In genomic region chr6:88843241-88843640, GRCm38 (mm10) we compare ENCODE assay signal across 8 mouse cellular contexts. TPM values are rescaled to one million over a fixed set of nuclear protein-coding genes. Genes with fewer than 3 reads are reported as not detected.
DNase-seq lines count a peak whose midpoint lies in the region; ATAC-seq lines count a peak whose summit lies in the region.

No protein-coding gene starts in this region.

- no peak for ATAC-seq in kidney, embryonic 14.5 days (ENCODE audit: low FRiP score, low TSS enrichment)
- ATAC-seq in embryonic facial prominence, embryonic 12.5 days (ENCODE audit: insufficient number of reproducible peaks, insufficient read depth, low FRiP score, low TSS enrichment), result no peak
- no peak for ATAC-seq in hindbrain, embryonic 15.5 days (ENCODE audit: low FRiP score, low read depth)
- no peak for ATAC-seq in midbrain, embryonic 15.5 days (replicated peaks)

- peak overlapping the region; percentile 81 for H3K4me3 ChIP-seq in kidney, embryonic 14.5 days (ENCODE audit: low read length)
- H3K4me3 ChIP-seq in embryonic facial prominence, embryonic 12.5 days, result peak overlapping the region; percentile 88
- peak overlapping the region; percentile 84 for H3K4me3 ChIP-seq in hindbrain, embryonic 15.5 days
- H3K4me3 ChIP-seq in midbrain, embryonic 15.5 days, result no peak overlapping the region

- H3K27ac ChIP-seq in kidney, embryonic 14.5 days (ENCODE audit: low read depth, low read length), result no peak overlapping the region
- 0 out of 2 replicates have a peak overlapping the region, but pooled peaks have one; percentile 80 for H3K27ac ChIP-seq in embryonic facial prominence, embryonic 12.5 days
- peak overlapping the region; percentile 86; the same call in 1 of the 2 replicates for H3K27ac ChIP-seq in hindbrain, embryonic 15.5 days (replicated peaks)
- H3K27ac ChIP-seq in midbrain, embryonic 15.5 days, result peak overlapping the region; percentile 85

- no peaks in the 10 kb centered on the region for H3K9me3 ChIP-seq in kidney, embryonic 14.5 days (ENCODE audit: control insufficient read depth, low read length)
- H3K9me3 ChIP-seq in embryonic facial prominence, embryonic 12.5 days, result no peaks in the 10 kb centered on the region
- no peaks in the 10 kb centered on the region for H3K9me3 ChIP-seq in hindbrain, embryonic 15.5 days
- no peaks in the 10 kb centered on the region for H3K9me3 ChIP-seq in midbrain, embryonic 15.5 days

- H3K4me1 ChIP-seq in kidney, embryonic 14.5 days (ENCODE audit: control insufficient read depth, insufficient read depth, low read length), result peaks cover 13% of the 10 kb centered on the region
- peaks cover 16% of the 10 kb centered on the region for H3K4me1 ChIP-seq in embryonic facial prominence, embryonic 12.5 days
- H3K4me1 ChIP-seq in hindbrain, embryonic 15.5 days (replicated peaks), result peaks cover 27% of the 10 kb centered on the region
- H3K4me1 ChIP-seq in midbrain, embryonic 15.5 days, result peaks cover 24% of the 10 kb centered on the region

- H3K9ac ChIP-seq in kidney, embryonic 14.5 days (ENCODE audit: low read depth, low read length), result peak overlapping the region; percentile 78
- peak overlapping the region; percentile 72 for H3K9ac ChIP-seq in embryonic facial prominence, embryonic 12.5 days
- H3K9ac ChIP-seq in hindbrain, embryonic 15.5 days, result no peak overlapping the region
- no peak overlapping the region for H3K9ac ChIP-seq in midbrain, embryonic 15.5 days

- no peaks in the 10 kb centered on the region for H3K27me3 ChIP-seq in kidney, embryonic 14.5 days (ENCODE audit: control insufficient read depth, insufficient read depth, low read length)
- H3K27me3 ChIP-seq in embryonic facial prominence, embryonic 12.5 days, result no peaks in the 10 kb centered on the region
- no peaks in the 10 kb centered on the region for H3K27me3 ChIP-seq in hindbrain, embryonic 15.5 days
- H3K27me3 ChIP-seq in midbrain, embryonic 15.5 days (replicated peaks), result no peaks in the 10 kb centered on the region

- peaks cover 8% of the 10 kb centered on the region for H3K36me3 ChIP-seq in kidney, embryonic 14.5 days (ENCODE audit: control insufficient read depth, insufficient read depth, low read length)
- H3K36me3 ChIP-seq in embryonic facial prominence, embryonic 12.5 days, result peaks cover 17% of the 10 kb centered on the region
- H3K36me3 ChIP-seq in hindbrain, embryonic 15.5 days, result peaks cover 20% of the 10 kb centered on the region
- H3K36me3 ChIP-seq in midbrain, embryonic 15.5 days (replicated peaks), result peaks cover 33% of the 10 kb centered on the region

- H3K4me2 ChIP-seq in kidney, embryonic 14.5 days (replicated peaks; ENCODE audit: low read depth, low read length), result peak overlapping the region; percentile 84
- peak overlapping the region; percentile 88 for H3K4me2 ChIP-seq in embryonic facial prominence, embryonic 12.5 days (replicated peaks)
- peak overlapping the region; percentile 87 for H3K4me2 ChIP-seq in hindbrain, embryonic 15.5 days
- H3K4me2 ChIP-seq in midbrain, embryonic 15.5 days, result peak overlapping the region; percentile 91

- no peak for DNase-seq in kidney, postnatal 4 days
- DNase-seq in adrenal gland, postnatal 10 days, result no peak
- no peak for DNase-seq in kidney, postnatal 10 days
- no peak for DNase-seq in spleen, adult 12 weeks (ENCODE audit: low spot score)

- WGBS in kidney, embryonic 14.5 days, result 75% methylated on average over 7 of the region's 7 CpGs
- WGBS in embryonic facial prominence, embryonic 12.5 days, result 70% methylated on average over 7 of the region's 7 CpGs
- WGBS in hindbrain, embryonic 15.5 days, result 73% methylated on average over 7 of the region's 7 CpGs
- WGBS in midbrain, embryonic 15.5 days, result 67% methylated on average over 7 of the region's 7 CpGs

RNA-seq across cellular contexts. Expression of gene Abtb1, which starts 1.5 kb away (rescaled TPM):
- polyA plus RNA-seq in kidney, embryonic 14.5 days (2014; fragmentation: Nextera tagmentation; extraction: Ambion mirVana), result 24.8 and 27.1 TPM in 2 replicates
- polyA plus RNA-seq in embryonic facial prominence, embryonic 12.5 days (2016; fragmentation: Nextera tagmentation; extraction: Ambion mirVana), result 28.8 and 33.7 TPM in 2 replicates
- polyA plus RNA-seq in hindbrain, embryonic 15.5 days (2015; fragmentation: Nextera tagmentation; extraction: Ambion mirVana), result 38.2 and 40.3 TPM in 2 replicates
- polyA plus RNA-seq in midbrain, embryonic 15.5 days (2015; fragmentation: Nextera tagmentation; extraction: Ambion mirVana), result 40.4 and 42.5 TPM in 2 replicates
- 10 to 100 TPM; 21.9 to 30.5 TPM for total RNA-seq in adrenal gland, postnatal 10 days (2021)

RNA-seq across cellular contexts. Expression of gene Podxl2, which starts 31.6 kb away (rescaled TPM):
- polyA plus RNA-seq in kidney, embryonic 14.5 days (2014; fragmentation: Nextera tagmentation; extraction: Ambion mirVana), result 43.6 and 52.8 TPM in 2 replicates
- 138 and 153 TPM in 2 replicates for polyA plus RNA-seq in embryonic facial prominence, embryonic 12.5 days (2016; fragmentation: Nextera tagmentation; extraction: Ambion mirVana)
- 584 and 747 TPM in 2 replicates for polyA plus RNA-seq in hindbrain, embryonic 15.5 days (2015; fragmentation: Nextera tagmentation; extraction: Ambion mirVana)
- polyA plus RNA-seq in midbrain, embryonic 15.5 days (2015; fragmentation: Nextera tagmentation; extraction: Ambion mirVana), result 697 and 723 TPM in 2 replicates
- total RNA-seq in adrenal gland, postnatal 10 days (2021), result 10 to 100 TPM; 27.8 to 28.3 TPM

RNA-seq across cellular contexts. Expression of gene Mcm2, which starts 55.3 kb away (rescaled TPM):
- 115 and 166 TPM in 2 replicates for polyA plus RNA-seq in kidney, embryonic 14.5 days (2014; fragmentation: Nextera tagmentation; extraction: Ambion mirVana)
- 169 and 171 TPM in 2 replicates for polyA plus RNA-seq in embryonic facial prominence, embryonic 12.5 days (2016; fragmentation: Nextera tagmentation; extraction: Ambion mirVana)
- polyA plus RNA-seq in hindbrain, embryonic 15.5 days (2015; fragmentation: Nextera tagmentation; extraction: Ambion mirVana), result 34.0 and 36.2 TPM in 2 replicates
- polyA plus RNA-seq in midbrain, embryonic 15.5 days (2015; fragmentation: Nextera tagmentation; extraction: Ambion mirVana), result 24.7 and 28.8 TPM in 2 replicates
- 10 to 100 TPM; 50.0 to 53.5 TPM for total RNA-seq in adrenal gland, postnatal 10 days (2021)

RNA-seq across cellular contexts. Expression of gene Tpra1, which starts 58.8 kb away (rescaled TPM):
- 54.5 and 57.2 TPM in 2 replicates for polyA plus RNA-seq in kidney, embryonic 14.5 days (2014; fragmentation: Nextera tagmentation; extraction: Ambion mirVana)
- polyA plus RNA-seq in embryonic facial prominence, embryonic 12.5 days (2016; fragmentation: Nextera tagmentation; extraction: Ambion mirVana), result 86.3 and 90.6 TPM in 2 replicates
- polyA plus RNA-seq in hindbrain, embryonic 15.5 days (2015; fragmentation: Nextera tagmentation; extraction: Ambion mirVana), result 81.7 and 94.2 TPM in 2 replicates
- polyA plus RNA-seq in midbrain, embryonic 15.5 days (2015; fragmentation: Nextera tagmentation; extraction: Ambion mirVana), result 102 and 103 TPM in 2 replicates
- total RNA-seq in adrenal gland, postnatal 10 days (2021), result 10 to 100 TPM; 61.0 to 74.0 TPM

Comparison
In these comparisons a context has a peak if more than half of its experiments do, and no peak if none do; other contexts are left out.
1. H3K9ac ChIP-seq: peak in kidney, embryonic 14.5 days (single experiment) and embryonic facial prominence, embryonic 12.5 days (single experiment); none in hindbrain, embryonic 15.5 days (single experiment) and midbrain, embryonic 15.5 days (single experiment).
2. Peak in every context shown above with its lines, with median percentiles within 50 percentile points of each other: H3K4me2 ChIP-seq.